Mouse (Mus musculus): Measurements from ENCODE around the gene Polr3b.

GRCm38 (mm10) chr10:84632005-84632404 is 9.9 kb downstream of the Polr3b start:
- TF ChIP-seq EP300 (IDR thresholded peaks at IDR 0.05; ENCODE audit: low read depth) (no peak), CTCF (IDR thresholded peaks at IDR 0.05; ENCODE audit: low read depth) (no peak)

Measured in heart, postnatal 0 days (tissue).